ENCODE assay signal across 13 mouse cellular contexts in the genomic region with DNA sequence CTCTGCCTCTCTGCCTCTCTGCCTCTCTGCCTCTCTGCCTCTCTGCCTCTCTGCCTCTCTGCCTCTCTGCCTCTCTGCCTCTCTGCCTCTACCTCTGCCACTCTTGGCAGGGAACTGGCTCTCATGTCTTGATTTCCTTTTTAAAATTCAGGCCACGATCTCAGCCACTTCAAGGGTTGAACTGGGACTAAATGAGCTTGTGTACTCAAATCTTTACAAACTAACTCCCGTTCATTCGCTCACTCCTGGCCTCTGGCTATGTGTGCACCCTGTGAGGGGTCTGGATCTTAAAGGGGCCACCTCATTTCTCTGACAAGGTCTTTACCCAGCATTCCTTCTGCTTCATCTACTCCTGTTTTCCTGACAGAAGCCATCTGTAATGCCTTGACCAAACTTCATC. TPM values are rescaled to one million over a fixed set of nuclear protein-coding genes. Genes with fewer than 3 reads are reported as not detected.
A peak's percentile ranks its signal among the peaks of the same experiment; 100 is the strongest.
DNase-seq lines count a peak whose midpoint lies in the region; ATAC-seq and TF ChIP-seq lines count a peak whose summit lies in the region.
"Had no signal": no experiment of that assay in that cellular context is flagged by ENCODE, and none has a peak within 500 bp of the region (broad histone marks: within the 10 kb centered on the region; RNA-seq: fewer than 3 reads in every experiment).

No protein-coding gene starts in this region.

- TF ChIP-seq CTCF in hindbrain, postnatal 0 days (IDR thresholded peaks at IDR 0.05; ENCODE audit: low read depth), result no peak

- H3K27ac ChIP-seq in lung, embryonic 15.5 days, result peak overlapping the region; percentile 37; the same call in 1 of the 2 replicates
- H3K27ac ChIP-seq in forebrain, embryonic 14.5 days (ENCODE audit: low read depth, low read length), result peak overlapping the region; percentile 88
- H3K27ac ChIP-seq in hindbrain, postnatal 0 days, result peak overlapping the region; percentile 82
- H3K27ac ChIP-seq: limb, embryonic 13.5 days; stomach, postnatal 0 days had no signal

- no peak overlapping the region for H3K9ac ChIP-seq in lung, embryonic 15.5 days
- H3K9ac ChIP-seq in forebrain, embryonic 14.5 days (ENCODE audit: low read length), result no peak overlapping the region
- no peak overlapping the region for H3K9ac ChIP-seq in hindbrain, postnatal 0 days (replicated peaks; ENCODE audit: low read length)
- H3K9ac ChIP-seq: limb, embryonic 13.5 days had no signal

- 15% methylated on average over 3 of the region's 3 CpGs for WGBS in lung, embryonic 15.5 days
- WGBS in forebrain, embryonic 14.5 days, result 1% methylated on average over 3 of the region's 3 CpGs
- WGBS in hindbrain, postnatal 0 days, result 16% methylated on average over 3 of the region's 3 CpGs

- no peaks in the 10 kb centered on the region for H3K36me3 ChIP-seq in lung, embryonic 15.5 days
- H3K36me3 ChIP-seq in forebrain, embryonic 14.5 days (ENCODE audit: control insufficient read depth, insufficient read depth, low read length), result peaks cover 6% of the 10 kb centered on the region; the same call in 1 of the 2 replicates
- 0 out of 2 replicates have a peak, but pooled peaks cover 9% of the 10 kb centered on the region for H3K36me3 ChIP-seq in hindbrain, postnatal 0 days (ENCODE audit: insufficient read depth, low read length)
- H3K36me3 ChIP-seq: limb, embryonic 13.5 days had no signal

- peaks cover 12% of the 10 kb centered on the region; the same call in 1 of the 2 replicates for H3K4me1 ChIP-seq in lung, embryonic 15.5 days
- peaks cover 30% of the 10 kb centered on the region for H3K4me1 ChIP-seq in forebrain, embryonic 14.5 days (ENCODE audit: control insufficient read depth, insufficient read depth, low read length)
- H3K4me1 ChIP-seq in hindbrain, postnatal 0 days (ENCODE audit: insufficient read depth, low read length), result peaks cover 3% of the 10 kb centered on the region; the same call in 1 of the 2 replicates

- DNase-seq in lung, postnatal 10 days, result no peak
- peak; percentile 95 for DNase-seq in forebrain, embryonic 14.5 days (ENCODE audit: low spot score)
- DNase-seq in hindbrain, postnatal 0 days (ENCODE audit: low spot score), result peak; percentile 83
- peak; percentile 24 for DNase-seq in retina, embryonic 14.5 days (ENCODE audit: low spot score)
- DNase-seq in cerebellum, adult 9-11 months, result no peak
- DNase-seq in cerebellum, postnatal 14 days, result no peak
- DNase-seq: heart, postnatal 36 days had no signal

- H3K4me3 ChIP-seq in lung, embryonic 15.5 days, result no peak overlapping the region
- no peak overlapping the region for H3K4me3 ChIP-seq in forebrain, embryonic 14.5 days (ENCODE audit: low read depth, low read length)
- H3K4me3 ChIP-seq in hindbrain, postnatal 0 days (ENCODE audit: low read length), result no peak overlapping the region
- H3K4me3 ChIP-seq: limb, embryonic 13.5 days had no signal

- no peak for ATAC-seq in lung, embryonic 15.5 days (ENCODE audit: borderline replicate concordance, extremely low read depth, low FRiP score, low TSS enrichment)
- ATAC-seq in forebrain, embryonic 14.5 days, result peak; percentile 85
- ATAC-seq in hindbrain, postnatal 0 days, result peak; percentile 90

- H3K9me3 ChIP-seq in lung, embryonic 15.5 days, result no peaks in the 10 kb centered on the region
- no peaks in the 10 kb centered on the region for H3K9me3 ChIP-seq in forebrain, embryonic 14.5 days (replicated peaks; ENCODE audit: control insufficient read depth, low read length)
- H3K9me3 ChIP-seq in hindbrain, postnatal 0 days (ENCODE audit: low read length), result no peaks in the 10 kb centered on the region
- H3K9me3 ChIP-seq: limb, embryonic 13.5 days had no signal

- H3K4me2 ChIP-seq in lung, embryonic 15.5 days, result no peak overlapping the region
- H3K4me2 ChIP-seq in forebrain, embryonic 14.5 days (ENCODE audit: low read length), result no peak overlapping the region
- H3K4me2 ChIP-seq in hindbrain, postnatal 0 days (ENCODE audit: low read depth, low read length), result no peak overlapping the region
- H3K4me2 ChIP-seq: limb, embryonic 13.5 days had no signal

- no peaks in the 10 kb centered on the region for H3K27me3 ChIP-seq in lung, embryonic 15.5 days
- H3K27me3 ChIP-seq in forebrain, embryonic 14.5 days (replicated peaks; ENCODE audit: control insufficient read depth, insufficient read depth, low read length), result no peaks in the 10 kb centered on the region
- no peaks in the 10 kb centered on the region for H3K27me3 ChIP-seq in hindbrain, postnatal 0 days (ENCODE audit: insufficient read depth, low read length)

RNA-seq across cellular contexts. Expression of gene Gm4131, which starts 18.6 kb away (rescaled TPM):
- not detected in 2 replicates for polyA plus RNA-seq in lung, embryonic 15.5 days (2015; fragmentation: Nextera tagmentation; extraction: Ambion mirVana)
- polyA plus RNA-seq in forebrain, embryonic 14.5 days (2014; fragmentation: Nextera tagmentation; extraction: Ambion mirVana), result not detected in 2 replicates
- total RNA-seq in hindbrain, postnatal 0 days (2014; rRNA removed), result not detected in 2 replicates
- polyA plus RNA-seq in hindbrain, postnatal 0 days (2015; fragmentation: Nextera tagmentation; extraction: Ambion mirVana), result 0.25 and 0.26 TPM in 2 replicates
- total RNA-seq: heart, postnatal 36 days; layer of hippocampus, adult 18-20 months had no signal
- polyA plus RNA-seq: gonadal fat pad, adult 2 months; lung, embryonic 16.5 days; stomach, postnatal 0 days had no signal

RNA-seq across cellular contexts. Expression of gene Fam124a, which starts 29.8 kb away (rescaled TPM):
- 5.5 and 5.9 TPM in 2 replicates for polyA plus RNA-seq in lung, embryonic 15.5 days (2015; fragmentation: Nextera tagmentation; extraction: Ambion mirVana)
- 13.8 and 18.8 TPM in 2 replicates for polyA plus RNA-seq in forebrain, embryonic 14.5 days (2014; fragmentation: Nextera tagmentation; extraction: Ambion mirVana)
- 31.3 and 40.8 TPM in 2 replicates for total RNA-seq in hindbrain, postnatal 0 days (2014; rRNA removed)
- polyA plus RNA-seq in hindbrain, postnatal 0 days (2015; fragmentation: Nextera tagmentation; extraction: Ambion mirVana), result 37.5 and 41.2 TPM in 2 replicates

Comparison
In these comparisons a context has a peak if more than half of its experiments do, and no peak if none do; other contexts are left out.
1. H3K27ac ChIP-seq: peak in every context shown above with its lines; median percentile 88 in forebrain, embryonic 14.5 days; 82 in hindbrain, postnatal 0 days; 37 in lung, embryonic 15.5 days.
2. DNase-seq: peak in forebrain, embryonic 14.5 days (single experiment), hindbrain, postnatal 0 days (single experiment) and retina, embryonic 14.5 days (single experiment); none in lung, postnatal 10 days (single experiment), cerebellum, adult 9-11 months (single experiment) and cerebellum, postnatal 14 days (0 of 2).